Mouse (Mus musculus) inflammation-experienced regulatory T-cells, adult 6 months (primary cell): Measurements from ENCODE around the gene Zcchc12. TPM values are rescaled to one million over a fixed set of nuclear protein-coding genes. Genes with fewer than 3 reads are reported as not detected.

Experiments used
- ATAC-seq: one replicate; pipeline ENCODE4 v1.8.0; 2017
- polyA plus RNA-seq, 3 experiments: library from polyadenylated mRNA; unstranded; fragments of 100-300 nt; shearing (Covaris generic); gene quantifications; one replicate each; pipeline ENCODE4 v1.2.1; 2017

Zcchc12 gene
- polyA plus RNA-seq, result 1 to 10 TPM in 2 of 3 experiments, under 1 TPM in 1; 0.18 to 3.6 (median 2.2) TPM

DNA sequence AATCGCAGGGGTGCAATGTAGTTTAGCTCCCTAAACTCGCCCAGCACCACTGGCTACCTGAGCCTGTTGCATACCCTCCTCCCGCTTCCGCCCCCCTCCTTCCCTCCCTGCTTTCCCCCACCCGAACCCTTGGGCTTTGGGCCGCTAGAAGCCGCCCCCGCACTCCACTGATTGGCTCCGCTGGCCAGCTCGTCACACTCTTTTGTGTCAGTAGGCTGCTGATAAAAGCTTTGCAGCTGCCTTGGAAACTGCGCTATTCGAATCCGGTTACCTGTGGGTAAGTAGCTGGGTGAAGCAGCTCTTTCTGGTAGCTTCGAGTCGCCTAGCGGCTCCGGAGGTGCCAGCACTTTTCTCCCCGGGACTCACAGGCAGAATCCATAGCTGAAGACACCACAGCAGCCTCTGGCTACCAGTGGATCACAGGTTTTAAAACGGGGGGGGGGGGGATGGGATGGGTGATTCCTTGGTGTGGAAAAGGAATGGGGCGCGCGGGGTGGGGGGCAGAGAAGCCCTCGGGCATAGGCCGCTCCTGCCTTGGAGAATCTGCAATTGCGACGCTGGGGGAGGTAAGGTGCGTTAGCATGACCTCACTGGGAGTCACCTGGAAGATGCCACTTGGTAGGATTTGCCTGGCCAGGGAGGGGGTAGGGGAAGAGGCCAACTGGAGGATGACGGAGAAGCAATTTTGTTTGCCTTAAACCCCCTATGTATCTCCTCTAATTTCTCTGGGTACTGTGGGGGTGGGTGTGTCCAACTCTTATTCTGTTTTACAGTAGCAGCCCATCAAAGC lies at the start of gene Zcchc12:
Gene Zcchc12 (plus strand): TSS at position 169 of the 790 bp plus-strand sequence.
- ATAC-seq, result peak; percentile 80

DNA sequence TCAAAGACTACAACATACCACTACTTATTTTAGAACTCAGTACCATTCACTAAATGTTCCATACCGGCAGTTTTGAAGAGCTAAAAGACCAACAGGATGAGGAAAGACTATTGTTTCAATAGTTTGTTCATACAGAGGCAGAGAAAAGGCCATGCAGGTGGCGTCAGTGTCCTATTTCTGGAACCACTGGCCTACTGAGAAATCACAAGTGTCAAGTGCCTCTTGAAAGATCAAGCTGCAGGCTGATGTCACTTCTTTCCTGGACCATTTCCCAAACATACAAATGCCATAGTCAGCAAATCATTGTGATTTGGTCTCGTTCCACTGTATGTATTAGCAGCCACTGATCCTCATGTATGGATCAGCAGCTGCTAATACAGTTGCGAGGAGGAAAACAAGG lies 49.0 kb upstream of the Zcchc12 start:
- no peak for ATAC-seq

DNA sequence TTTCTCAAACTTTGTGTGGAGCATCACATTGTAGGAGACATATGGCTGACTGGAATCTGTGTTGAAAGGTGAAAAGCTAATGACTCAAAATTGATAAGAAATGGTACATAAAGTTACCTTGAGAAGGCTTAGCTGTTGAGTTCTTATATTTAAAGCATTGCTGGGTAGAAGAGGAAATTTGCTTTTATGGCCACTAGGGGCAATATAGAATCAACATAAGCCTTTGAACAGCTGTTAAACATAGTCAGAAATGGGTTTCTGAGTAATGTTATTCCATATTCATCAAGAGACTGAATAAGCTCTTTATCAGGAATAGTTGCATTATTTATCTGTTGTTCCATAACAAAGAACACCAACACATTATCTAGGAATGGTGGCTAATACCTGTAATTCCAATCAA lies 45.6 kb upstream of the Zcchc12 start:
- no peak for ATAC-seq

DNA sequence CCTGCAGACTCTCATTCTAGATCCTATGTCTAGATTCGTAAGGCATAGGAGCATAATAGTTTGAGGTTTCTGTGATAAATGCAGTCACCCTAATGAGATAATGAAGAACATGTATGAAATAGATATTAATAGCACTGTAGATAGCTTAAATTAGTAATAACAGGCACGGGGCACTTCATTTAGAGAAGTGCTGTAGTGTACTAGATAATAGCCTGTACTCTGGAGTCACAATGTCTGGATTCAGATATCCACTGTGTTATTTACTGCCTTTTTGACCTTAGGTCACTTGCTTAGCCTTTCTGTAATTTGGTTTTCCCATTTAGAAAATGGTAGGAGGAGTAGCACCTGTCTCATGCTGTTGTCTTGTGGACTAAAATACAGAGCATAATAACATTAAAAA lies 39.0 kb upstream of the Zcchc12 start:
- ATAC-seq, result no peak

DNA sequence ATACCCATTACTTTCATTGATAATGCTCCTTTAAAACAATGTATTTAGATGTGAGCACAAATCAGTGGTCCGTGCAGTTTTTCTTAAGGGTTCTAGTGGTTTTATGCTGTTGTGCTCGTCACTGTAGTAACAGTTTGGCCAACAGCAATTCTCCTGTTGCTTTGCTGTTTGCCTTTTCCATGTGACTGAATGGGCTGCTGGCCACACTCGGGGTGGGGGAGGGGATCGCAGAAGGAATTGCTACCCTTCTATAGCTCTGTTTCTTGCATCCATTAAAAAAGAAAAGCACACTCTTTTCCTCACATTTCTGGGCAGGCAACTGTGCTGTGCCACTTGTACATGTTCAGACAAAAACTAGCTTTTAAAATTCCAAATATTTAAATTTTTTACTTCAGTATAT lies 34.1 kb upstream of the Zcchc12 start:
- no peak for ATAC-seq

DNA sequence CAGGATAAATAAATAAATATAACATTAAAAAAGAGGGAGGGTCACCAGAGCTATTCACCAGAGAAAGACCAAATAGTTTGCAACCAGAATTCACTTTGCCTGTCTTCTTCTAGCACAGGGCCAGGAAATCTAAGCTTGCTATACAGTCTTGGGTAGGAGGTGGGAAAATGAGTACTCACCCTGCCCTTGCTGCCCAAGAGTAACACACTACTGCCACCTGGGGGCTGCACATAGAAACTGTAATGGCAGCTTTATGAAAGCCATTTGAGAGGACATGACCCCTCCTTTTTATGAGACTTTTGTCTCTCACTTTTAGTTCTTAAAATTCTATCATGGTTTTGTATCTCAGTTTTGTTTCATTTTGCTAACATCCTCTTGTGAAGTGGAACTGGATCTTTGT lies 12.1 kb upstream of the Zcchc12 start:
- ATAC-seq, result peak; percentile 48

DNA sequence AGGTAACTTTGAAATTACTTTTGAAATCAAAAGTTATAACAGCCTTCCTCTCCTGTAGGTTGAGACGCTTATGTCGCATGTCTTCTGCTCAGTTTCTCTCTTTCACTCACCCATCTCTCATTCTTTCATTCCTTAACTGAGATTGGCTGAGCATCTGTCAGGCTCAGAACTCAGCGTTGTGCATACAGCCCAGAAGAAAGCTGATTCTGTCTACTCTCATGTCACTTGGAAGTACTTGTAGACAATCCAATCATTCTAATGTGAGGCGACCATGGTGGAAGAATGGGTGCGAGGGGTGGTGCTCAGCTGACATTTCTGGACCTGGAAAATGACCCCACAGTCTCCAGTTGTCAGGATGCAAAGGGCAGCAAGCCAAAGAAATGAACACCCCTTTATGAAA lies 9.7 kb upstream of the Zcchc12 start:
- ATAC-seq, result no peak

DNA sequence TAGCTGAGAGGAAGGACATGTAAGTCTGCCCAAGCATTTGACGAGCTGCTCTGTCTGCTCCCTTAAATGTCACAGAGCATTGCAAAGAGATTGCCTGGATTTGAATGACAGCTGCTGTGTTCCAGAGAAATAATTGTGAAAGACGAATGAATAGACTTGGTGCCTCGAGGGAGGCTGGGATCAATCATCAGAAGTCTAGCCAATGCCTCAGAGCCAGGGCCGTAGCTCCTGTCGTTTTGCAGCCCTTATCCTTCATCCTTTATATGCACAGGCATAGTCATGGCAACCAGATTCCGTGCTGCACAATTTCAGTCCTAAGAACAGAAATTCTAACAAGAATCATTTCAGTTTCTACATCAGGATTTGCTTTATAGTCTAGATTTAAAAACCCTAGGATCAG lies 9.3 kb upstream of the Zcchc12 start:
- ATAC-seq, result no peak

DNA sequence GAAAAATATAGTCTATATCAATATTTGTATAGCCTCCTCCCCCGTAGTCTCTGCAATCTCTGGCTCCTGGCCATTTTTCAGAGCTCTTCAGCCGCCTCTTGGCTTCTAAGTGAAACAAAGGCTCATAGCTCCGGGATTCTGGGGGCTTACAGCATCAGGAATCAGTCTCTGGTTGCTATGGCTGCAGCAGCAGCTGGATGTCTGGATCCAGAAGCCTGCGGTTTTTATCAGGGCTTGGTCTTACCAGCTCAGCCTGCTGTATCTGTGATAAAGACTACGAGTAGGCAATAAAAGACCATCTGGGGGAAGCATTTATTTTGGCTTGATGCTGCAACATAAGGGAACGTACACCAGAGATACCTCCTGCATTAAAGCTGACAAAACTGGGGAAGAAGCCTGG lies 1.8 kb upstream of the Zcchc12 start:
- no peak for ATAC-seq

DNA sequence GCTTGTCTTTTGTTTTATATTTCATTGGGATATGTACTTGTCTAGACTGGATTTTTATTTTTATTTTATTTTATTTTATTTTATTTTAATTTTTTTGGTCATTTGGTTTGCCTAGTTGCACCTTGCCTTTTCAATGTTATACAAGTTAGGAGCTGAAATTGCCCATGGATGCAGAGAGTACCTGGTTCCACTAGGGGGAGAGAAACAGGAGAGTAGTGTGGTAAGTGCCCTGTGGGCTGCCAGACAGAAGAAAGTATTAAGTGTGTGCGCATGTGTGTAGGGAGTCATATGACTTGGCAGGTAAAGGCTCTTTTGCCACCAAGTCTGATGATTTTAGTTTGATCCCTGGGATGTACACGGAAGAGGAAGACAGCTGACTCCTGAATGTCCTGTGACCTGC lies 13.8 kb downstream of the Zcchc12 start:
- ATAC-seq, result no peak

DNA sequence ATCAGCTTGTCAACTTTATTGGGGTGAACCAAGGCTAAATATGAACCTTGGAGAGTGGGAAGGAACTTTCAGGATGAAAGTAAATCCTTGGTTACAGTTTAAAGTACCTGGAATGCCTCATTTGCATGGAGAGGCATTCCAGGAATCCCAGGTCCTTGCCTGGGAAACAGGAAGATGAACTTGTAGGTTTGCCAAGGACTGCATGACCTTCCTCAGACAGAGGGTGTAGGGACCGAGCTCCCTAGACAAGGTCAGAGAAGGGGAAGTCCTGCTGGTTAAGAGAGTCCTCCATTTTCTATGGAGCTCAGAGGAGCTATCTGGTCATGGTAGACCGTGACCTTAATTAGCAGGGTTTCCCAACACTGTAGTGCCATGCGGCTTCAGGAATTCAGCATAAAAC lies 15.5 kb downstream of the Zcchc12 start:
- no peak for ATAC-seq

DNA sequence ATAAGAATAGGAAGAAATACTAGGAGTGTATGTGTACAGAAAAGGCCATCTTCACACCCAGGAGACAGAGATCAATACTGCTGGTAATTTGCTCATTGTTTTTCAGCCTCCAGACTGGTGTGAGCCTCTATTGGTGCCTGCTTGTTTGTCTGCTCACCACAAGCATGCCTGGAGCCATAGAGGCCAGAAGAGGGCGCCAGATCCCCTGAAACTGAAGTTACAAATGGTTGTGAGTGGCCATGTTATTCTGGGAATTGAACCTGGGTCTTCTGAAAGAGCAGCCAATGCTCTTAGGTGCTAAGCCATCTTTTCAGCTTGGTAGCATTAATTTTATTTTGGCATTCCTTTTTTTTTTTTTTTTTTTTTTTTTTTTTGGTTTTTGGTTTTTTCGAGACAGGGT lies 25.7 kb downstream of the Zcchc12 start:
- ATAC-seq, result no peak

DNA sequence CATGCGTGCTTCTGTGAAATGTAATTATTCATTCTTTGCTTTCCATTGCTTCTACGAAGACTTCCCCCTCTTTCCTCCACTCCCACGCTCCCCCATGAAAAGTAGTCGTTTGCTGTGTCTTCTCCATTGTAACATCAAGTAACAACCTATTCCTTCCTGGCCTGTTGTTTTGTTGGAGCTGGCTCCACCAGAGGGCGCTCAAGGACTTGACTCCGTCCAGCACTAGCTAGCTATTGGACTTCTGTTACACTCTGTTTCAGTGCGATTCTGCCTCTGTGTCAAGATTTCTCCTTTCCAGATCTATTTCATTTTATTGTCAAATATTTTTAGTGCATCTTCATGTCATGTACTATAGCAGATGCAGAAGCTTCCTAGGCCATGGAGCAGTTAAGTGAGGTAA lies 30.1 kb downstream of the Zcchc12 start:
- ATAC-seq, result peak; percentile 69

DNA sequence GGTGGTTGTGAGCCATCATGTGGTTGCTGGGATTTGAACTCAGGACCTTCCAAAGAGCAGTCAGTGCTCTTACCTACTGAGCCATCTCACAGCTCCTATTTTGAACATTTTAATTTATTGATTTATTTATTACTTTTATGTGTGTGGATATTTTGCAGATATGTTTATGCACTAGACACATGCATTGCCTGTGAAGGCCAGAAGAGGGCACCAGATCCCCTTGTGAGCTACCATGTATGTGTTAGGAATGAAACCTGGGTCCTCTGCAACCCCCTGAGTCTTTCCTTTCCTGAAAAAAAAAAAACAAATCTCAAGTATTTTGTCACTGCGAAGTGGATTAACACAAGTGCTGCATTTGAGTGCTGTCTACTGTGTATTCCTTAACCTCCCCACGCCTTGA lies 30.9 kb downstream of the Zcchc12 start:
- ATAC-seq, result no peak

DNA sequence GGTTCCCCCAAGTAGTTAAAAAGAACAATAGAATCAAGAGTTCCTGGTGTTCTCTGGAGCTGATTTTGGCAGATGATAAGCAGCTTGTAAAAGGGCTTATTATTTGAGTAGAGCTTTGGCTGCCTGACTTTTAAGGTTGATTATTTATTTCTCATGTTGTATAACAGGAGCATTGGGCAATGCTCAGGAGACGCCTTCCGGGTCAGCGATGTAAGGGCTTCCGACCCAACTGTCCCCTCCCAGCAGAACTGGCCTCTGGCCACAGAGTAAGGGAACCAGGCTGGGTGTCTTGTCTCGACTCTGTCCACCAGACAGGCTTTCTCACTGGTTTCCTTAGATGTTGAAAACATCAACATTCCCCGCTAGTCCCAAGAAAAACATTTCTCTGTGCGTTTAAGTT lies 33.2 kb downstream of the Zcchc12 start:
- ATAC-seq, result no peak

DNA sequence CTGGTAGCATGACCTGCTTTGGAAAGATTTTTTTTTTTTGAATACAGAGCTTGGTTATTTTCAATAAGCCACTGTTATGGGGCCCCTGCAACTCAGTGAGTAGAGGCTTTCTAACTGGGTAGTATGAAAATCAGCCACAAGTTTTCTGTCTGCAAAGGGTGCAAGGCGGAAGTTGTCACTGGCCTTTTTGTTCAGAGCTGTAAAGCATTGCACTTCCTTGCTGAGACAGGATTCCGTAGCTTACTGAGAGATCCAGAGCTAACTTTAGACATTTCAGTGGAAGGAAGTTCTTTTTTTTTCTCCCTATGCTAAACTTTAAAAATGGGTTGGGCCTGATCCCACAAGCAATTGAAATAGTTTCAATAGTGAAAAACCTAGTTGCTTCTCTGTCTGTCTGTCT lies 33.6 kb downstream of the Zcchc12 start:
- no peak for ATAC-seq

DNA sequence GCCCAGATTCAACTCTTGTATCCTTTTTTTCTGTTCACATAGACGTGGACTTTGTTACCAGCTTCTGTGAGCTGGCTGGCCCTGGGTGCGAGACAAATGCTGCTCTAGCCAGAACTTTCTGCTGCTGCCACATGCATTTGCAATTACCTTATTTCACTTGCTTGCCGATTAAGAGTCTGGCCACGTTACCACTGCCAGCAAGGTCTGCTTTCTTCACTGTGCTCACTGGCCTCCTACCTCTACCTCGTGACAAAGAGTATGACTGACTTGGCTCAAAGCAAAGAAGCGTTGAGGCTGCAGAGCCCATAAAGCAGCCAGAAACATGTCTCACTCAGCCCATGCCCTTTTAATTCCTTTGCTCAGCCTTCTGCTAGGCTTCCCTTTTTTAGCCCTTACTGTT lies 39.9 kb downstream of the Zcchc12 start:
- no peak for ATAC-seq

Other genes with a start within 250 kb of the Zcchc12 start
- gene Il13ra1, start 83.8 kb upstream of the Zcchc12 start, polyA plus RNA-seq, result 1 to 10 TPM in 1 of 3 experiments, under 1 TPM in 2; 0.21 to 1.0 (median 0.44) TPM
- not detected for gene Lonrf3, start 132.4 kb downstream of the Zcchc12 start, polyA plus RNA-seq
- not detected for gene Gm6268, start 205.4 kb downstream of the Zcchc12 start, polyA plus RNA-seq